Mouse (Mus musculus): Measurements from ENCODE around the gene Aff1.

GRCm38 (mm10) chr5:103673611-103674010 lies 18.6 kb upstream of the Aff1 start:
- TF ChIP-seq CTCF (IDR thresholded peaks at IDR 0.05; ENCODE audit: low read depth): no peak
- TF ChIP-seq EP300 (IDR thresholded peaks at IDR 0.05; ENCODE audit: low read depth): no peak
